Mouse (Mus musculus) CH12F3 (cell line): Measurements from ENCODE around the gene Kcnn1.
"Not testable (repeated sequence)": the region's sequence is repeated elsewhere in the genome, so short reads cannot be mapped to it uniquely, and the experiment has no call there.

Experiments used
- in situ Hi-C: fragments of 300-500 bp; cut with MboI; formaldehyde crosslinking; loops from 2 replicates; pipeline ENCODE4 v1.14.3; 2020; ENCODE audit warnings: low sequenced_read_pairs

The Kcnn1 gene

DNA sequence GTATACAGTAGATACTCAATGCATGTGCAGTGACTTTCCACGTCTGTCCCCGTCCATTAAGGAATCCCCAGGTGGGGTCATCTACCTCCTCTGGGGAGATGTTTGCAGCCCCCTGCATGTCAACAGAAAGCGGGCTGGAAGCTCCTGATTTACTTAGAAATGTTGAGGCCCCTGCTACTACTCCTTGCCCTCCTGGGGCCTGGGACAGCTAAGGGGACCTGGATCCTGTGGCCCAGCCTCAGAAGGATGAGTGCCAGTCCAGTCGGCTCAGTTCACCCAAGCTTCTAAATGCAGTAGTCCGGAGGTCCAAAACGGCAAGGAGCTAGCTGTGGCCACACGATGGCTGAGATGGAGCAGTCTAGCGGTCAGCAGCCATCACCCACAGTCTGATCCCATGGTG, 19.1 kb downstream of the Kcnn1 start:
- in situ Hi-C loops, result loop anchor here (10.0 kb wide), 1 partner anchor 129 kb away; the partner anchor contains the start of gene Gm3336

DNA sequence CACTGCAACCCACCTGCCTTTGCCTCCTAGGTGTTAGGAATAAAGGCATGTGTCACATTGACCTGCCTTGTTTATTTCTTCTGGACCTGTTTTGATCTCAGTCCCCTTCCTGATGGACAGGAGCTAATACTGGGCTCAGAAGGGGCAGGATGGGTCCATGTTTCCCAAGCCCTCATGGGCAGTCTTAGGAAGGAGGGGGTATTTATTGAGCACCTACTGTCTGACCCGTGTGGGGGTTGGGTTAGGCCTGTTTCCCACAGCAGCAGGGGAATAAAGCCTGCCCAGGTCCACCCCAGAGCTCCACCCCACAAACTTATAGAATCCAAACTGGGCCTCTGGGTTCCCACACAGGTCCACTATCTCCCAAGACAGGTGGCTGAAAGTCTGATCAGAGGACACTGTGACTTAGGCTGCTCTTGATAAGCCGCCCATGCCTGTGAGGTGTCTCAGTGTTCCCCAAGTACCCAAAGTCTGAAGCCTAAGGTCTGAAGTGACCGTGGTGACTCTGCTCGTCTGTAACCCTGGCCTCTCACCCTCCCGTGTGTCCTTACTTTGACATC, 19.8 kb downstream of the Kcnn1 start:
- in situ Hi-C loops, result loop anchor here (10.0 kb wide), 1 partner anchor 128 kb away; the partner anchor contains the start of gene Gm3336

DNA sequence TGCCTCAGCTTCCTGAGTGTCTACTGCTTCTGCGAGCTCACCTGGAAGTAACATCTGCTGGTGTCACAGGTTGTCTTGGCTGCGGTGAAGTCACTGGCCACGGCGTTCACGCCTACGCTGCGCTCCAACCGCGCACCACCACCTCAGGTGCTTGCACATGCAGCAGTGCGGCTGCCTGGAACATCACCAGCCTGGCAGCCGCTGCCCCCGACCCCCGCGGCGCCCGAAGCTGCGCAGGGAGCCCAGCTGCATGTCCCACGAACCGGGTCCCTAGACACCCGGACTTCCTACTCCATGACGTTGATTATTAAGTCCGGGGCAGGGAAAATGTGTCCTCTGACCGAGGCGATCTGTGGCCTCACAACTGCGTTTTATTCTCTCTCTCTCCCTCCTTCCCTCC, 20.6 kb downstream of the Kcnn1 start:
- in situ Hi-C loops, result loop anchor here (10.0 kb wide), 1 partner anchor 128 kb away; the partner anchor contains the start of gene Gm3336

DNA sequence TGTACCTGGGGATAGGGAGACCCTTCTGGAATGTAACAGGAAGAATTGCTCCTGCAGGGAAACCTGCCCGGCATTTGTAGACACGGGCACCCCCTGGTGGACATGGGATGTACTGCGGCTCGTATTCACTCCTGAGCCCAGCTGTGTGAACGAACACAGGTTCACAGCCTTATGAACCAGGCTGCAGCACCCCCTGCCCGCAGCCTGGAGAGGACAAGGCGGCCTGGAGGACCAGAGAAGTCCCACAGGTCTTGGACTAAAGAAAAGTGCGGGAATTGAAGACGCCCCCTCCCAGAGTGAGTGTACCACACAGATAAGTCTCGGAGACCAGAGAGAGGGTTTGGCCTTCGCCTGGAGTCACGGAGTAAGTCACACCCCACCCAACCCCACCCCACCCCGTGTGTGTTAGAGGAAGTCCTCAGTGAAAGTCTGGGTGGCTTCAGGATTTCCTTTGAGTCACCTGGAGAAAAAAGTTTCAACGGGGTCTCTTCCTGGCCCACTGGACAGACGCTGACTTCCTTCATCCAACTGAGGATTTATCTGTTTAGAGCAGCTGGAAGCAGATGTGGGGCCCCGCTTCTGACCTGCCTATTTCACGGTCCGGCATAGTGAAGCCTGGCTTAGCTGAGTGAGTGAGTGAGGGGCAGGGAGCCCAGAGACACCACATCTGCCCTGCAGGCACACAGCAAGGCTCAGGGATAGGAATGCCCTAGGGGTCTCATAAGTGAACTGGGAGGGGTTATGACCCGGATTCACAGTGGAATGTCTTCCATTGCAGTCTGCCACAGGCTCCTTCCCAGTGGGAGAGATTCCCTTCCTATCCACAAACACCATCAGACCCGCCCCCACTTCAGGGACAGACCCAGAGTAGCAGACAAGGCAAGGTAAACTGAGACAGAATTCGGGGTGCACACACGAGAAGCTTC, 21.6 kb downstream of the Kcnn1 start:
- in situ Hi-C loops, result loop anchor here (10.0 kb wide), 1 partner anchor 127 kb away; the partner anchor contains the start of gene Gm3336

DNA sequence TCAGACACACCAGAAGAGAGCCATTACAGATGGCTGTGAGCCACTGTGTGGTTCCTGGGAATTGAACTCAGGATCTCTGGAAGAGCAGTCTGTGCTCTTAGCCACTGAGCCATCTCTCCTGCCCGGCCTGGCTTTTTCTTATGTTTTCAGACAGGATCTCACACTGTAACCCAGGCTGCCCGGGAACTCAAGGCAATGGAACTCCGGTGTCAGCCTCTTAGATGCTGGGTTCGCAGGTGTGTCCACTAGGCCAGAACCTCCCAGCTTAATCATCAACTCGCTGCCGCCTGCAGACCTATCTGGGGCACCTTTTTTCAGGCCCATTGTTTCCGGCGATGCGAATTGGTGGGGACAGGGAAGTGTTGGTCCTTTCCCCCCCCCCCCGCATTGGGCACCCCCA, 22.5 kb downstream of the Kcnn1 start:
- in situ Hi-C loops, result loop anchor here (10.0 kb wide), 1 partner anchor 126 kb away; the partner anchor contains the start of gene Gm3336

DNA sequence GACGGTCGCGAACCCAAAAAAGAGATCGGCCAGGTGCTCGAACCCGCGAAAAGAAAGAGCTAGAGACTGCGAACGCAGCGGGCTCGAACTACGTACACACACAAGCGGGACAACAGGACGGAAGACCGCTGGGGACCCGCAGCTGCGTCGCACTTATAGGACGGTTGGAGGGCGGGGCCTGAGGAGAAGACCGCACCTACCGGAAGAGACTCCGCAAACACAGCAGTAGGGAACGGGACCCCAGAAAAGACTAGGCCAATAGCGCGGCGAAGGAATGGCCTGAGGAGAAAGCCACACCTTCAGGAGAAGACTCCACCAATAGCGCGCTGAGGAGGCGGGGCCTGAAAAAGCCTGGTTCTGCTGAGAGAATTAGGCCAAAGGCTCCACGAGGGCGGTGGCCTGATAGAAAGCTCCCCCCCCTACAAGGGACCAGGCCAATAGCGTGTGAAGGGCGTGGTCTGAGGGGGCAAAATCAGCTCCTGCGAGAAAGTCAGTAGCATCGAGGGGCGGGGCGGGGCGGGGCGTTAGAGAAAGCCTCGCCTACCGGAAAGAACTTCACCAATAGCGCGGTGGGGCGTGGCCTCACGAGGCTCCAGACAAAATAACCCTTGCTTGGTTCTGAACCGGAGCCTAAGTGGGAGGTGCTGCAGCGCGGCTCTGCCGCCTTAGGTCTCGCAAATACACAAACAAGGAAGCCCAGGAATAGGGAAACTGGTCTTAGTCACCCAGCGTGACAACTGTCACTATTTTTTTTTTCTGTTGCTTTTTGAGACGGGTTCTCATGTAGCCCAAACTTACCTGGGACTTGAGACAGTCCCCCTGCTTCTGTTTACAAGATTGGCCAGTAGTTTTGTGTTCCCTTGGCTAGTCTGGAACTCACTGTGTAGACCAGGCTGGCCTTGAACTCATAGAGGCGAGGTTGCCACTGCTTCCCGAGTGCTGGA, 23.4 kb downstream of the Kcnn1 start, which contains the start of gene Arrdc2:
Arrdc2 (minus strand) TSS at position 313 of the 944 bp plus-strand sequence.
- in situ Hi-C loops, result loop anchor here (10.0 kb wide), 1 partner anchor 125 kb away; the partner anchor contains the start of gene Gm3336

DNA sequence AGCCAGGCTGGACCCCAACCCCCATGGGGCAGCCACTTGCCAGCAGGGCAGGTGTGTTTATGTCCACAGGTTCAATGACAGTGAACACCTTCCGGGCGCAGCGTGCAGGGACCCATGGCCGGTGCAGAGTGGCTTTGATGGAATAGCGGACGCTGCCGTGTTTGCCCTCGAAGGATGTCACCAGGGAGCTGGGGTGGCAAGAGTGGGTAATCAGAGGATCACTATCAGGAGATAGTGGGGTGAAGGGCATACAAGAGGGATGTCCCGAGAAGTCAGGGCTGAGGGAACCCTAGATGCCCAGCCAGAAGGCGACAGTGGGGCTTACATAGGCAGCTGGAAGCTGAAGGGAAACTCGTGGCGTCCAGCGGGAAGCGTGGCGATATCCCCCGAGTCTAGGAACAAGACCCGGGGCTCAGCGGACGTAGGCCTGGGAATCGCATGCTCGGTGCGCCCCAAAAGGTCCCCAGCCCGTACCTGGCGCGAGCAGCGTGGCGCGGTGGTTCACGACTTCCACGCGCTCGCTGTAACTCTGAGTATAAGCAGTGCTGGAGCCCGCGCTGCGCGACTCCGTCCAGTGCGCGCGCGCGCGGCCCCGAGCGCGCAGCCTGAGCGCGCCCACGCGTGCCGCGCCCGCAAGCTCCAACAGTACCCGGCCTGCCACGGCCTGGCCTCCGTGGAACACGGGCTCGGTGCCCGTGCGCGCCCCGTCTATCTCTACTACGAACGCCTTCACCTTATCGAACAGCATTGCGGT, 24.2 kb downstream of the Kcnn1 start:
- in situ Hi-C loops, result no loop called here

DNA sequence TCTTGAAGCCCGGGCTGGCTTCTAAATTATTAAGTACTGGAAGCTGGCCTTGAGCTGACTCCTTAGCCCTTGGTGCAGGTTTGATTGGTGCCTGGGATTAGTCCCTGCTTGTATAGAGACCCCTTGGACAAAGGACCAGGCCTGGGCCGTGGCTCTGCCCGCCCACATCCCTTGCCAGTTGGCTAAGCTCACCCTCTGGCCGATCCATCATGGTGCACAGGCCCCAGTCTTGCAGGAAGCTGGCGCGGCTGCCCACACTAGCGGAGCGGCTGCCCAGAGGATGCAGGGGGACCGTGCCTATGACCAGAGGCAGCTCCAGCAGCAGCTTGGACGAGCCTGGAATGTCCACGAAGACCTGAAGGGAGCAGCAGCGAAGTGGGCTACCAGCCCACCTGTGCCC, 26.4 kb downstream of the Kcnn1 start:
- in situ Hi-C loops, result no loop called here

DNA sequence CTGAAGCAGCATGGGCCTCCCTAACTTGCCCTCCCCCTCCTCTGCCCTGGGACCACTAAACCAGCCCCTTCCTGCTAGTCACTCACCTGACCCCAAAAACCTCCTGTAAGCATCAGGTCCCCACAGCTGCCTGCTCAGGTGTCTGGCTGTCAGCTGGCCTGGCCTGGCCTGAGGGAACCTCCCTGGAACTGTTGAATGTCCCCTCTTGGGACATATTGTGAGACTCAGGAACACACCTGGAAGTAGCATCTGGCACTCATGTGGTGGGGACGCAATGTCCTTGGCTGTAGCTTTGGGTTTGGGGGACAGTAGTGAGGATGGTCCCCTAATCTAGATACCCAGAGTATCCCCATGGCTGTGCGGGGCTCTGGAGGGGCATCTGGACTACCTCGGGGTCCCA, 29.0 kb downstream of the Kcnn1 start:
- in situ Hi-C loops, result no loop called here

DNA sequence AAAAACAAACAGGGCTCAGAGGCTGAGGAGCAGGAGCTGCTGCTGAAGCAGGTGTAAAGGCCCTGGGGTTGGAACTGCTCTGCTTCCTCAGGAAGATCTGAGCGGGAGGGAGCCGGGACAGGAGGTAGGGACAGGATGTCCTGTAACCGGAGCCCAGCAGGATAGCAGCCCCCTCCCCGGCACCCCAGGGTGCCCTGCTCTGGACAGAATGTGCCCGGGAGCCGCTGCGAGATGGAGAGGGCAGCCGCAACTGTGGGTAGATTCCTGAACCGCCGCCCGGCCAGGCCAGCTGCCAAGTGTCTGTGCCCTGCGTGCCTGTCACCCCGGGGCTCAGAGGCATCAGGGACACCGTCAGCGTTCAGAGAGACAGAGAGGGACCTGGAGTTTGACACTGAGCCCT, 29.5 kb downstream of the Kcnn1 start:
- in situ Hi-C loops, result no loop called here

DNA sequence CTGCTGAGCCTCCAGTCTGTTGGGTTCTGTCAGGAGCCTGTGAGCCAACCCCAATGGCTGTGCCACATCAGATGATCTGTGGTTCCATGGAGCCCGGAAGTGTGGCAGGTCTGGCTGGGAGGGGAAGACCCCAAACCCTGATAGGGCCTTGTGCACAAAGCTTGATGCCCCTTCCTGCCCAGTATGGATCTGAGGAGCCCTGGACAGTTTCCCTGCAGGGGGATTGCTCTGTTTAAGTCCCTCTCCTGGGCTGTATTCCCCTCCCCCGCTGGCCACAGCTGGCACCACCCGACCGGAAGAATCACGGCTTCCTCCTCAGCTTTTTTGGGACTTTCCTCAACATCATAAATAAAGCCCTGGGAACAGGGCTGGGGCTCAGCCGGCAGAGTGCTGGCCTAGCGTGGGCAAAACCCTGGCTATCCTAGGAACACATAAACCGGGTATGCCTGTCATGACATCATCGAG, 30.0 kb downstream of the Kcnn1 start:
- in situ Hi-C loops, result no loop called here

DNA sequence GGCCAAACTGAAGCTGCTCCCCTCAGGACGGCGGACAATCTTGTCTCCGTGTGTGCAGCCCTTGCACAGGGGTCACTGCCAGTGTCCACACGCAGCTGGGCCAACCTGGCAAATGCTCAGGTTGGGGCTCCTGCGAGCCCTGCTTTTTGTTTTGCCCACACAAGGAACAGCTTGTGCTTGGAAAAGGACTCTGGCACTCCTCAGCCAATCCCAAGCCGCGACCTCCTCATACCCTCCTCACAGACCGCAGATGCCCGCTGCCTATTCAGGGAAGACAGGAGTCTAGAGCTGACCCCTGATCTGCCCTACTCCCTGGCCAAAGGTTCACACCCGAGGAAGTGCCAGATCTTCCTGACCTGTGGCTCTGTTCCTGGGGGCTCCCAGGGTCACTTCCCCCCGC, 30.7 kb downstream of the Kcnn1 start:
- in situ Hi-C loops, result no loop called here

DNA sequence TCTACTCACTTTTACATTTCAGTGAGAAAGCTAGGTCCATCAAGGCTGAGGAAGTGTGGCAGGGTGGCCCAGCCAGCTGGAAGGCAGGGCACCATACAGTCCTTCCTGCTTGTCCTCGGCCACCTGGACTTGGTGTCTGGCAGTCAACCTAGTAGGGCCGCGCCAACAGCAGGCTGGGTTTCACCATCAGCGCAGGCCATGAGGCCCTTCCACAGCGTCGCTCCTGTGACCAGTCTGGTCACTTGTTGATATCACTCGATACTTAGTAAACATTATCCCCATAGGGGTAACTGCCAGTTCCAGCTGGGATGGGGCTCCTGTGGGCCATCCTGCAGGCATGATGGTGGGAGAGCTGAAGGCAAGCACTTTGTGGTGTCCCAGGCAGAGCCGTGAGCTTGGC, 31.5 kb downstream of the Kcnn1 start:
- in situ Hi-C loops, result no loop called here

DNA sequence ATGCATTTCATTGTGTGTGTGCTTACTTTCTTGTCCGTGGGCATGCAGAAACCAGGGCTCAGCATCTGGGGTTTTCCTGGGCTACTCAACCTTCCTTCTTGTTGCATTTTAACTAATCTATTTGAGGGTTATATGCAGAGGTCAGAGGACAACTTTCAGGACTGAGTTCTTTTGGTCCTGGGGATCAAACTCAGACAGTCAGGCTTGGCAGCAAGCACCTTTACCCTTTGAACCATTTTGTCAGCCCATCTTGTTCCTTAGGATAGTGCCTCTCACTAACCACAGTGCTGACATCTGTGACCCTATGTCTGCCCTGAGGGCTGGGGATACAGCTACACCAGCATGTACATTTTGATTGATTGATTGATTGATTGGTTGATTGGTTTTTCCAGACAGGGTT, 35.3 kb downstream of the Kcnn1 start:
- in situ Hi-C loops, result no loop called here

DNA sequence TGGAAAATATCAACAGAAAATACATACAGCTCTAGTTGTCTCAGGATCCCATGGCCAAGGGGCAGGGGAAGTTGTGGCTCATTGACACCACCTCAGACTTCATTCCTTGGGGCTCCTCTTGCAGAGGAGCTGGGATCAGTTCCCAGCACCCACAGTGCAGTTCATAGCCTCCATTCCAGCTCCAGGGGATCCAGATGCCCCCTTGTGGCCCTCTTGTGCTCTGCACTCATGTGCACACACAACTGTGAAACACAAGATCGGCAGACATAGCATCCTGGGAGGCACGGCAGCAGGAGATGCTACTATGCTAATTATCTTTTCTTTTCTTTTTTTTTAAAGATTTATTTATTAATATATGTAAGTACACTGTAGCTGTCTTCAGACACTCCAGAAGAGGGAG, 36.0 kb downstream of the Kcnn1 start:
- in situ Hi-C loops, result no loop called here

DNA sequence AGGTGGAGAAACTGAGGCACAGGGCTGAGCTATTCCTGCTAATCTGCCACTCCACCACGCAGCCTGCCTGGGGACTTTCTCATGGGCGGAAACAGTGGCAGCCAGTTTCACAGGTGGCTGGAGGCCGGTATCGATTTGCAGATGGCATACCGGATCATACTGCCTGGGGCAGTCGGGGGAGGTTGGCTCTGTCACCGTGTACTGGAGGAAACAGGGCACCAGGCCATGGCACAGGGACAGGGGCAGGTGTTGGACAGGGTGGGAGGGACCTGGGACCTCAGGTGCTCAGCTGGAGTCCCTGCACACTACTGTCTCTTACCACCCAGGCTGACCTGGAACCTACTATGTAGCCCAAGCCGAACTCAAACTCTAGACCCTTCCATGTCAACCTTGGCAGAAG, 37.2 kb downstream of the Kcnn1 start:
- in situ Hi-C loops, result no loop called here

DNA sequence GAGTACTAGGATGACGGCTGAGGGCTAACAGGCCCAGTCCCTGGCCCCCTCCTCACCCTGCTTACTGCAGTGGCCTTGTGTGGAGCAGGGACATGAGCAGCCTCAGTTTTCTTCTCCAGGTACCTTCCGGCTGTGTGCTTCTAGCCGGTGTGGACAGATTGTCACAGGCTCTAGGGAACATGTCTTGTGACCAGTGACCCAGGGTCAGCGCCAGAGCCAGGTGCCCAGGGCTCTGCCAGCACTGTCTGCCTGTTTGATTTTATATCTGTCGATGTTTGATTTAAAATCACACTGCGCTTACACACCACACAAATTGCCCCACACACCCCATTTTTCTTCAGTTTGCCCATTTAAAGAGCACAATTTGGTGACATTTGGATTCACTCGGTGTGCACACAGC, 39.3 kb downstream of the Kcnn1 start:
- in situ Hi-C loops, result no loop called here

DNA sequence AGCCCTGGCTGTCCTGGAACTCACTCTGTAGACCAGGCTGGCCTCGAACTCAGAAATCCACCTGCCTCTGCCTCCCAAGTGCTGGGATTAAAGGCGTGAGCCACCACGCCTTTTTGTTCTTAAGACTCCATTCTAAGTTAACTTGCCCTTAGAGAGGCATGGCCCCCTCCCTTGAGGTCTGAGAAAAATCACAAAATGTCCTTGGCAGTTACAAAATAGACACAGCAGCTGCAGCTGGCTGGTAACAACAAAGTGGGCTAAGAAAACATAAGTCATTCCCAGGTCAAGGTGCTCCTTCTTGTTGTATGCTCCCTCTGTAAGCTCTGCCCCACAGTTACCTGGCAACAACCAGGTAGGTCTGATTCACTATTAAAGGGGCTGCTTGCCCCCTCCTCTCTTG, 40.5 kb downstream of the Kcnn1 start:
- in situ Hi-C loops, result not testable (repeated sequence)

DNA sequence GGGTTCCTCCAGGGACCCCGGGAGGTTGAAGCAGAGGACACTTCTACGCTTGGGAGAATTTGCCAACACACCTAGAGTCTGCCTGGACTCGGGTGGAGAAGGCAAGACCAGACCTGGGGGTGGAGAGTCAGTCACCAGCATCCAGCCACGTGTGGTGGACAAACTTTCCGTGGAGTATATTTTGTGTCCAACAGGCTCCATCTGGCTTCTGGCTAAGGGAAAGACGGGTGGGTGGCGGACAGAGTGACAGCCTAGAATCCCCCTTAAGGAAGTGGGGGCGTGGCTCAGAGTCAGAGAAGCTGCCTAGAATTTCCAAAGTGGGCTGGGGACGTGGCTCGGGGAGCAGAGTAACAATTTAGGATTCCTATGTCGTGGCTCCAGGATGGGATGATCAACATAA, 41.1 kb downstream of the Kcnn1 start:
- in situ Hi-C loops, result no loop called here

DNA sequence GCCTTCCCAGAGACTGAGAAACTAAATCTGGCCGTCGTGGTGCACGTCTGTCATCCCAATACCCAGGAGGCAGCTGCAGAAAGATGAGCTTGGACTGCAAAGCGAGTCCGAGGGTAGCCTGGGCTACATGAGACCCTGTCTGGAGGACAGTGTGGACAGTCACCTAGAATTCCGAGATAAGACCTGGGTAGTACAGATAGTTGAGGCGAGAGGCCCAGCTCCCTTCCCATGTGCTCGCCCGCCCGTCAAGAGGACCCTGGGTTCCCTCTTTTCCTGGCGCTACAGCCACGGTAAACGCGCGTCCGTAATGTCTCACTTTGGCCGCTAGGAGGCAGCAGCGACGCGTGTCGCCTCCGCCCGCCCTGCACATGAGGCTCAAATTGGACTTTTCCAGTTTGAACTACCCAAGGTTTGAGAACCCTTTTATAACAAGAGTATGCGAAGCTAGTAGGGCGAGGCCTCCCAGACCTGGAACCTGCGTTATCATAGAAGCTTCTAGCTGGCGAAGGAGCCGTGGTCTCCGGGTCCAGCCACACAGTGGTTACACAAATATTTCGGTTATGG, 41.6 kb downstream of the Kcnn1 start:
- in situ Hi-C loops, result no loop called here
